Mouse (Mus musculus): ENCODE results near the gene Scgn. TPM values are rescaled to one million over a fixed set of nuclear protein-coding genes. Genes with fewer than 3 reads are reported as not detected.

Gene Scgn
- not detected in 4 replicates for total RNA-seq (2023; ENCODE audit: inconsistent age)

GRCm38 (mm10) chr13:23990928-23991327, at the start of gene Scgn:
Gene Scgn (minus strand): TSS chr13:23991214.

DNA sequence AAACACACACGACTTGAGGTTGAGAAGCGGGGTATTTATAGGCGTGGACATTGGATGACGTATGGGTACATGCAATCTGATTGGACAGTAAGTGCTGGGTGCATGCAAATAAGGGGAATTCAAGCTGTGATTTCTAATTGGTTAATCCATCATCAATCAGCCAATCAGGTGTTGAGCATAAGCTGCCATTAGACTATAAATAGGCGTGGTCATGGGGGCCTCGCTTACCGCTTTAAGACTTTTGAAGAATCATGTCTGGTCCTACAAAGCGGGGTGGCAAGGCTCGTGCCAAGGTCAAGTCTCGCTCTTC, 56.8 kb downstream of the Scgn start, which contains the start of gene Hist1h2aa:
TSS of gene Hist1h2aa (plus strand) at position 252 of the 310 bp plus-strand sequence.

DNA sequence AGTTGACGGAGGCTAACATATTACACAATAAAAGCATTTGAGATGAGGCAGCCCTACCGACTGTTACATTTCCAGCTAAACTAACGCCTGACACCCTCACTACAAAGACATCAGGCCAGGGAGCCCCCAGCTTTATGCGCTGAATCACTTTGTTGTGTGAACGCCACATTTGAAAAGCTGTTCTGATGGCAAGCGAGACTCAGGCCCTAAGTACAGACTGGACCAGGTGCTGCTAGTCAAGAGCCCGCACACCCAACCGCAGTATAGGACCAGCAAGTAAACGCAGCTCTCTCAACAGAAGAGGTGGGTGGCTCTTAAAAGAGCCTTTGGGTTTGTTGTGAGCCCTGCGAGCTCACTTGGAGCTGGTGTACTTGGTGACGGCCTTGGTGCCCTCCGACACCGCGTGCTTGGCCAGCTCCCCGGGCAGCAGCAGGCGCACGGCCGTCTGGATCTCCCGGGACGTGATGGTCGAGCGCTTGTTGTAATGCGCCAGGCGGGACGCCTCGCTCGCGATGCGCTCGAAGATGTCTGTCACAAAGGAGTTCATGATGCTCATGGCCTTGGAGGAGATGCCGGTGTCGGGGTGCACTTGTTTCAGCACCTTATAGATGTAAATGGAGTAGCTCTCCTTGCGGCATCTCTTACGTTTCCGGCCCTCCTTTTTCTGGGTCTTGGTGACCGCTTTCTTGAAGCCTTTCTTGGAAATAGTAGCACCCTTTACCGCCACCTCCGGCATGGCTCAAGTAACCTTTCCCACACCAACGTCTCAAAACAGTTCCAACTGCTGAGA, 57.4 kb downstream of the Scgn start, which contains the start of gene Hist1h2ba:
TSS of gene Hist1h2ba (minus strand) at position 736 of the 790 bp plus-strand sequence.

GRCm38 (mm10) chr13:23914376-23915167, 76.4 kb downstream of the Scgn start, which contains the start of gene Slc17a4:
Gene Slc17a4 (minus strand): TSS chr13:23915009.

Other genes with a start within 250 kb of the Scgn start
- 12.3 to 17.5 TPM (median 15.7 TPM) in 4 replicates for gene Hist1h3c, start 245.6 kb downstream of the Scgn start, total RNA-seq (2023; ENCODE audit: inconsistent age)
- gene Hist1h2bb, start 244.5 kb downstream of the Scgn start, total RNA-seq (2023; ENCODE audit: inconsistent age) = 71.4 to 93.9 TPM (median 80.8 TPM) in 4 replicates
- 70.2 to 102 TPM (median 85.3 TPM) in 4 replicates for gene Hist1h2ab, start 240.1 kb downstream of the Scgn start, total RNA-seq (2023; ENCODE audit: inconsistent age)
- gene Hist1h3b, start 238.9 kb downstream of the Scgn start, total RNA-seq (2023; ENCODE audit: inconsistent age) = 58.2 to 88.1 TPM (median 67.4 TPM) in 4 replicates
- gene Hist1h4b, start 234.2 kb downstream of the Scgn start, total RNA-seq (2023; ENCODE audit: inconsistent age) = 102 to 129 TPM (median 105 TPM) in 4 replicates
- gene Hist1h4a, start 230.0 kb downstream of the Scgn start, total RNA-seq (2023; ENCODE audit: inconsistent age) = 166 to 182 TPM (median 176 TPM) in 4 replicates
- gene Hist1h3a, start 228.8 kb downstream of the Scgn start, total RNA-seq (2023; ENCODE audit: inconsistent age) = 384 to 431 TPM (median 397 TPM) in 4 replicates
- gene Hist1h1a, start 227.5 kb downstream of the Scgn start, total RNA-seq (2023; ENCODE audit: inconsistent age) = 34.9 to 57.5 TPM (median 37.6 TPM) in 4 replicates
- gene Trim38, start 221.3 kb downstream of the Scgn start, total RNA-seq (2023; ENCODE audit: inconsistent age) = not detected in 4 replicates
- not detected in 4 replicates for gene Slc17a2, start 184.2 kb downstream of the Scgn start, total RNA-seq (2023; ENCODE audit: inconsistent age)
- gene Slc17a3, start 151.8 kb downstream of the Scgn start, total RNA-seq (2023; ENCODE audit: inconsistent age) = not detected in 4 replicates
- not detected in 4 replicates for gene Slc17a1, start 123.5 kb downstream of the Scgn start, total RNA-seq (2023; ENCODE audit: inconsistent age)
- not detected in 4 replicates for gene Slc17a4, start 76.2 kb downstream of the Scgn start, total RNA-seq (2023; ENCODE audit: inconsistent age)
- gene Hist1h2ba, start 57.1 kb downstream of the Scgn start, total RNA-seq (2023; ENCODE audit: inconsistent age) = not detected in 4 replicates
- gene Hist1h2aa, start 56.8 kb downstream of the Scgn start, total RNA-seq (2023; ENCODE audit: inconsistent age) = not detected in 4 replicates

Data from B cell, adult (primary cell).